In genomic region chr14:22647879-22648611, GRCm38 (mm10) we compare ENCODE assay signal across 9 mouse cellular contexts.
DNase-seq lines count a peak whose midpoint lies in the region; ATAC-seq and TF ChIP-seq lines count a peak whose summit lies in the region.
"Had no signal": no experiment of that assay in that cellular context is flagged by ENCODE, and none has a peak within 500 bp of the region (broad histone marks: within the 10 kb centered on the region; RNA-seq: fewer than 3 reads in every experiment).

No protein-coding gene starts in this region.

- no peaks in the 10 kb centered on the region for H3K9me3 ChIP-seq in intestine, embryonic 14.5 days (ENCODE audit: control insufficient read depth, low read length)
- H3K9me3 ChIP-seq in intestine, postnatal 0 days (ENCODE audit: control insufficient read depth), result no peaks in the 10 kb centered on the region
- no peaks in the 10 kb centered on the region for H3K9me3 ChIP-seq in heart, embryonic 15.5 days (replicated peaks)
- no peaks in the 10 kb centered on the region for H3K9me3 ChIP-seq in forebrain, postnatal 0 days (ENCODE audit: low read length)
- H3K9me3 ChIP-seq: midbrain, embryonic 13.5 days had no signal

- peak; percentile 56; the same call in 1 of the 2 replicates for ATAC-seq in intestine, embryonic 14.5 days (replicated peaks; ENCODE audit: low FRiP score, low TSS enrichment, low read depth)
- no peak for ATAC-seq in intestine, postnatal 0 days
- ATAC-seq in heart, embryonic 15.5 days (replicated peaks; ENCODE audit: insufficient number of reproducible peaks, insufficient read depth, low FRiP score, low read depth), result peak; percentile 48
- no peak for ATAC-seq in forebrain, postnatal 0 days
- ATAC-seq: midbrain, embryonic 13.5 days had no signal

- TF ChIP-seq CTCF in intestine, postnatal 0 days (IDR thresholded peaks at IDR 0.05; ENCODE audit: low read depth), result no peak
- TF ChIP-seq CTCF in forebrain, postnatal 0 days (IDR thresholded peaks at IDR 0.05; ENCODE audit: low read depth), result no peak

- no peak overlapping the region for H3K4me3 ChIP-seq in intestine, embryonic 14.5 days (ENCODE audit: low read depth, low read length)
- no peak overlapping the region for H3K4me3 ChIP-seq in intestine, postnatal 0 days (ENCODE audit: low read depth, low read length)
- no peak overlapping the region for H3K4me3 ChIP-seq in heart, embryonic 15.5 days
- H3K4me3 ChIP-seq in forebrain, postnatal 0 days (ENCODE audit: low read depth, low read length), result no peak overlapping the region
- H3K4me3 ChIP-seq: midbrain, embryonic 13.5 days had no signal

- DNase-seq in intestine, embryonic 14.5 days (ENCODE audit: low spot score), result no peak
- DNase-seq in kidney, postnatal 36 days, result peak; percentile 75 to 80
- DNase-seq in urinary bladder, postnatal 14 days (ENCODE audit: low spot score), result peak; percentile 55
- no peak for DNase-seq in left cerebral cortex, adult 11 months (ENCODE audit: low spot score)
- no peak for DNase-seq in cerebellum, postnatal 25 days
- no peak for DNase-seq in forebrain, postnatal 0 days

- no peaks in the 10 kb centered on the region for H3K36me3 ChIP-seq in intestine, embryonic 14.5 days (ENCODE audit: control insufficient read depth, insufficient read depth, low read length)
- H3K36me3 ChIP-seq in intestine, postnatal 0 days (ENCODE audit: control insufficient read depth, insufficient read depth), result no peaks in the 10 kb centered on the region
- H3K36me3 ChIP-seq in heart, embryonic 15.5 days, result no peaks in the 10 kb centered on the region
- H3K36me3 ChIP-seq in forebrain, postnatal 0 days (ENCODE audit: insufficient read depth), result no peaks in the 10 kb centered on the region
- H3K36me3 ChIP-seq: midbrain, embryonic 13.5 days had no signal

- H3K4me1 ChIP-seq in intestine, embryonic 14.5 days (replicated peaks; ENCODE audit: control insufficient read depth, insufficient read depth, low read length), result peaks cover 20% of the 10 kb centered on the region
- no peaks in the 10 kb centered on the region; the same call in 1 of the 2 replicates for H3K4me1 ChIP-seq in intestine, postnatal 0 days (replicated peaks; ENCODE audit: control insufficient read depth, insufficient read depth, low read length)
- H3K4me1 ChIP-seq in heart, embryonic 15.5 days (replicated peaks), result peaks cover 33% of the 10 kb centered on the region
- H3K4me1 ChIP-seq in forebrain, postnatal 0 days (ENCODE audit: insufficient read depth), result peaks cover 4% of the 10 kb centered on the region; the same call in 1 of the 2 replicates

- H3K27me3 ChIP-seq in intestine, embryonic 14.5 days (replicated peaks; ENCODE audit: control insufficient read depth, insufficient read depth, low read length), result no peaks in the 10 kb centered on the region
- H3K27me3 ChIP-seq in intestine, postnatal 0 days (replicated peaks; ENCODE audit: control insufficient read depth, insufficient read depth, low read length), result no peaks in the 10 kb centered on the region
- 0 out of 2 replicates have a peak, but pooled peaks cover 4% of the 10 kb centered on the region for H3K27me3 ChIP-seq in heart, embryonic 15.5 days
- no peaks in the 10 kb centered on the region; the same call in 1 of the 2 replicates for H3K27me3 ChIP-seq in forebrain, postnatal 0 days (ENCODE audit: insufficient read depth, low read length)
- H3K27me3 ChIP-seq: midbrain, embryonic 13.5 days had no signal

- no peak overlapping the region for H3K27ac ChIP-seq in intestine, embryonic 14.5 days (ENCODE audit: low read depth)
- no peak overlapping the region for H3K27ac ChIP-seq in intestine, postnatal 0 days (ENCODE audit: low read depth, low read length)
- H3K27ac ChIP-seq in heart, embryonic 15.5 days, result no peak overlapping the region
- no peak overlapping the region for H3K27ac ChIP-seq in forebrain, postnatal 0 days (ENCODE audit: low read depth, low read length)
- H3K27ac ChIP-seq: midbrain, embryonic 13.5 days had no signal

- no peak overlapping the region for H3K9ac ChIP-seq in intestine, embryonic 14.5 days (ENCODE audit: low read length)
- H3K9ac ChIP-seq in intestine, postnatal 0 days (ENCODE audit: low read depth, low read length), result no peak overlapping the region
- no peak overlapping the region for H3K9ac ChIP-seq in heart, embryonic 15.5 days
- H3K9ac ChIP-seq in forebrain, postnatal 0 days, result no peak overlapping the region
- H3K9ac ChIP-seq: midbrain, embryonic 13.5 days had no signal

- 35% methylated on average over 9 of the region's 9 CpGs for WGBS in intestine, embryonic 14.5 days
- 49% methylated on average over 9 of the region's 9 CpGs for WGBS in intestine, postnatal 0 days
- WGBS in heart, embryonic 15.5 days, result 31% methylated on average over 9 of the region's 9 CpGs
- WGBS in forebrain, postnatal 0 days, result 71% methylated on average over 9 of the region's 9 CpGs

- no peak overlapping the region for H3K4me2 ChIP-seq in intestine, embryonic 14.5 days (ENCODE audit: low read length)
- no peak overlapping the region for H3K4me2 ChIP-seq in intestine, postnatal 0 days (replicated peaks; ENCODE audit: low read depth)
- H3K4me2 ChIP-seq in heart, embryonic 15.5 days, result no peak overlapping the region
- H3K4me2 ChIP-seq in forebrain, postnatal 0 days (ENCODE audit: low read depth), result no peak overlapping the region
- H3K4me2 ChIP-seq: midbrain, embryonic 13.5 days had no signal

Comparison
In these comparisons a context has a peak if more than half of its experiments do, and no peak if none do; other contexts are left out.
1. ATAC-seq: peak in intestine, embryonic 14.5 days (single experiment) and heart, embryonic 15.5 days (single experiment); none in intestine, postnatal 0 days (single experiment) and forebrain, postnatal 0 days (single experiment).
2. DNase-seq: peak in kidney, postnatal 36 days (2 of 2) and urinary bladder, postnatal 14 days (single experiment); none in intestine, embryonic 14.5 days (single experiment), left cerebral cortex, adult 11 months (single experiment), cerebellum, postnatal 25 days (0 of 2) and forebrain, postnatal 0 days (single experiment).